Mouse (Mus musculus): ENCODE measurements around the gene Ccna1.

Gene Ccna1

DNA sequence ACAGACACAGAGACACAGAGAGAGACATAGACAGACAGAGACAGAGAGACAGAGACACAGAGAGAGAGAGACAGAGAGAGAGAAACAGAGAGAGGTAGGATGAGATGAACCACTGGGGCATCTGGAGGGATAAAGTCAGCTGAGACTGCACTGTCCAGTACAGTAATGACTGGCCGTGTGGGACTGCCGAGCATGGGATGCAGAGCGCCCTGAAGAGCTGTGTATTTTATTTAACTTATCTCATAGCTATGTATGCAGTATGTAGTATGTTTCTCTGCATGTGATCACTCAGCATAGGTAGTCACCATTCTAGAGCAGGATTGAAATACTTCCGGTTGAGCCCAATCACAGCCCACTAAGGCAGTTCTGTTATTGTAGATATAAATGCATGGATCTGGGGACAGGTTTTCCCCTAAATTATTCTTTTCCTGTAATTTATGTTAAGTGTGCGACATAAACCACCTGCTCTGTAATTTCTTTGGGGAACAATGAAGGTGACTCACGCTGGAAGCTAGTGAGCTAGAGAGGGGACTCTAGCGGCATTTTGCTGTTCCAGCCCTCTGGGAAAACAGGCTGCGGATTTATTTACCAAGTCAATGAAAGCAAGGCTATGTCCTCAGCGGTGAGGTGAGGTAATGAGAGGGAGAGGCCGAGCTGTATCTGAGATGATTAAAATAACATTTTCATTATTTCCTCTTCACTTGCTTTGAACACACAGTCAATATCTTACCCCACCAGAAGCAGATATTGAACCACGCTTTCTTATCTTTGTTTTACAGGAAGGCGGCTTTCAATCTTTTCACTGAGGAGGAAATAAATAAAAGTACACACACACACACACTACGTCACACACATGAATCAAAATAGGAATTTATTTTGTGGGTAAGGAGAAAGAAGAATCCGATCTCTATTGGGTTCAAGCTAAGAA, 10.7 kb upstream of the Ccna1 start:
- DNase-seq (ENCODE audit: low spot score): no peak

DNA sequence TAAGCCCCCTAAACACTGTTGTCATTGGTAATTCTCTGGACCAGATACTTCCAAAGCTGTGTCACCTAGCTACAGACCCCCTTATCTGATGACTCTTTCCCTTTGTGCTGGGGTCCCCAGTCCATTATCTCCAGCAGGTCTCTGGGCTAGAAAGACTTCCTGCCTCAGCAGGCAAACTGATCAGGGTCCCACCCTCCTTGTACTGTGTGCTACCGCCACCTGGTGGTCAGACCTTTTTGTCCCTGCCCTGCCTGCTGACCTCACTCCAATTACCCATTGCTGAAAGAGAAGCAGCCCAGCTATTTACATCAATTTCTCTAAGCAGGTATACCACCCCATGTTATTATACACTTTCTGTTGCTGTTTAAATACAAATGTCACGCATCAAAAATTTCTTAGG, 9.1 kb upstream of the Ccna1 start:
- peak; percentile 54 for DNase-seq (ENCODE audit: low spot score)

DNA sequence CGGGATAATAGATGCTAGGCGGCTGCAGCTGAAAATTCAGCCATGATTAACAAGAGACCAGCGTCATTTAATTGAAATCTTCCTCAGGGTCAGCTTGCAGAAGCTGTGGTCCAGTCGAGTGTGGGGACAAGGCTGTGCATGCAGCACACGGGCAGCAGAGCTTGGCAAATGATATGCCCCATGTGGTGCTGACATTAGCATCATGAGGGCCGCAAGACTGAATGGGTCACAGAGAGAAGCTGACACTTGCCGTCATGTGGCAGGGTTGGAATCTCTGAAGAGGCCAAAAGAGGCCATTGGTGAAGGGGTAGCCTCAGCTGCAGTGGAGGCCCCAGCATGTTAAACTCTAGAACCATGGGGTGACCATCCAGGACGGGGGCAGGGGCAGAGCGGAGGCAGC, 7.4 kb upstream of the Ccna1 start:
- no peak for DNase-seq (ENCODE audit: low spot score)

DNA sequence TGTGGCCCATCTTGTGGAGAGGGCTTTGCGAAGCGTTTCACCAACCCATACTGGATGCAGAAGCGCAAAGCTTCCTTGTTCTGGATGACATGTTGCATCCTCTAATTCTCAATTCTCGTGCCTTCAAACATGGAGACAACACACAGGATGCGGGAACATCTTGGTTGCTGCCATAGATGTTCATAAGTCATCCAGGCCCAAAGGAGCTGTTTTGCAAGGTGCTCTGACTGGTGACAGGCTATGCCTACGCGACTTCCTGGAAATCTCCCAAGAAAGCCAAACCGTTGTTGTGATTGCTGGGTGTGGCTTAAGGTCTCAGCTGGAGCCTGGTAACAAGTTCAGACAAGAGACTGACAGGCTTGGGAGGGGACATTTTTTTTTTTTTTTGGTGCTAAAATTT, 1.1 kb upstream of the Ccna1 start:
- DNase-seq (ENCODE audit: low spot score): no peak

DNA sequence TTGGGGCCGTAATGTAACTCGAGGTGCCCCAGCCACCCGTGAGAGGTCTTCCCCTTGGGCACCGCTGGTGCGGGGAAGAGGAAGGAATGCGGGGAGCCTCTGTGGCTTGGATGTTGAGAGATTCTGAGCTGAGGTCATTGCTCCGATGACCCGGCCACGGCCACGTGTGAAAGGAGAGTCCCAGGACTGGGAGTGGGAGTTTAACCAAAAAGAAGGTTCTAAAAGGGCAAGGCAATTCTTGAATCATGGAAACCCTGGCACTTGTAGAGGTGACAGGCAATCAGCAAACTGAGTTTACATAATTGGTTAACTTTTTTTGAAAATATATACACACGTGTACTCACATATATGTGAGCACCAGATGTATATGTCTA, 433 bp upstream of the Ccna1 start:
- DNase-seq (ENCODE audit: low spot score): no peak

DNA sequence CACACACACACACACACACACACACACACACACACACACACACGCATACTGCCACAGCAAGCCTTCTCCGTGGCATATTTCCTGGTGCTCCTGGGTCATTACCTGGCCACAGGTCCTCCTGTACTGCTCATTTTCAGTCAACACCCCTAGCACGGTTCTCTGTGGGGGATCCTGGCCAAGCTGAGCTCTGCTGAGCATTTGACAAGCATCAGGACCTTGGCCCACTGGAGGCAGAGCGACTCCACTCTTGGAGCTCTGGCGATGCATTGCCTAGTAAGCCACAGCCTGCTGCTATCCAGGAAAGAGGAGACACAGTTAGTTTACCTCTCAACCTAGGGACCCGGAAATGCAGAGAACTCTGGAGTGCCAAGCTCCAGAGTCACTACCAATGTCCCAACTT, 1.1 kb downstream of the Ccna1 start:
- no peak for DNase-seq (ENCODE audit: low spot score)

DNA sequence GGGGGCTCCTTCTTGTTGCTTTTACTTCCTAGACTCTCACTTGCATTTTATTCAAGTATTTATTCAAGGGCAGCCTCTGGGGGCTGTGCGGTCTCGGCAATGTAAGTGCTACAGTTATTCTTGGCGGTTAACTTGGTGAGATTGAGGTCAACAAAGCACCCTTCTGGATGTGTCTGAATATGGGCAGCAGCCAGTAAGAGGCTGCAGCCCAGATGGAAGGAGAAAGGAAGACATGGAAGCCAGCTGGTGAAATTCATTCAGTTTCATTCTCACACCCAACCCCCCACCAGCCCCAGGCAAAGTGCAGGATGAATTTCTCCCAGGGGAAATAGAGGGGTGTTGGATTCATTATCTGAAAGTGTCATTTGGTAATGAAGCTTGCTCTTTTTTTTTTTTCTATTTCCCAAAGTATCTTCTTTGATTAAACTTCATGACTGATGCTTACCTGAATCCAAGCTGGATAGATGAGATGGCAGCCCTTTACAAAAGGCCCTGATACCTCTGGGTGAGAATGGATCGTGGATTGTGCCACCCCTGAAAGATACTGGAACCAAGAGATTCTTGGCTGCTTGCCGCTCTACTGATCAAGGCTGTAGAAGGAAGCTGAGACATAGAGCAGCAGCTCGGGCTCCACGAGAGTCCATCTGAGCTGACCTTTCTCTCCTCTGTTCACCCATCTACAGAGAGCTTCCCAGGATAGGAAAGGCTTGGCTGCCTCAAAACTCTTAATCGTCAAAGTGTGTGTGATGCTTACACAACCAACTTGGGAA, 10.5 kb downstream of the Ccna1 start:
- no peak for DNase-seq (ENCODE audit: low spot score)

DNA sequence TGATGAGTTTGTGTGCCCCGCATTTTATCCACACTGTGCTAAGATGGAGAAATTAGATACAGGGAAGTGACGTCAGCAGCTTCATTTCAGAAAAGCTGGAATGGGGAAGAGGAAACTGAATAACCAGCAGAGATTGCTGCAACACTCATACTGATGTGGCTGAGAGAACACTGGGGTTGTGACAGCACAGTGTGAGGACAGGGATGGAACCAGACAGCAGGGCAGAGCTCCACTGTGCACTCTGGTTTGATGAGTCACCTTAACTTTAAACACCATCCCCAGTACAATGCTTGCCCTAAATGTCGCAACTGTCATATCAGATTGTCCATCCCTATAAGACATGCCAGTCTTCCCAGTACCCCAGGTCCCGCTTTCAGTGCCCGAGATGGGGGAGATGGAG, 17.7 kb downstream of the Ccna1 start:
- DNase-seq (ENCODE audit: low spot score): no peak

DNA sequence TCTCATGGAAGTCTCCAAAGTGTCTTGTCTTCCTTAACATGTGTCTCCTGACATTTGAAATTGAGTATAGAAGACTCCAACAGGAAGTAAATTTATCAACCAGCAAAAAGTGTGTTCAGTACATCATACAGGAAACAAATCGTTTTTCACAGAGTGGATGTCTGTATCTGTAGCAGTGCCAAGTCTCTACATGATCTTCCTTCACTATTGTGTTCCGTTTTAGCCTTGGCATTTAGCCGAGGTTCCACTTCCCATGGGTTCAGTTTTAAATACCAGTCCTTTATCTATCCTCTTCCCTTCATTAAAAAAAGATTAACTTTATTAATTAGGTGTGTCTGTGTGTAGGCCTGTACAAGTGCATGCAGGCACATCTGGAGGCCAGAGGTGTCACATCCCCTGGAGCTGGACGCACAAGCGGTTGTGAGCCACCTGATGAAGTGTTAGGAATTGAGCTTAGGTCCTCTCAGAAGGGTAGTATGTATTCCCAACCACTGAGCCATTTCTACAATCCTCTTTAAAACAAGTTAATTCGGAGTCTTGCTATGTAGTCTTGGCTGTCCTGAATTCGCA, 27.9 kb downstream of the Ccna1 start:
- DNase-seq (ENCODE audit: low spot score): no peak

GRCm38 (mm10) chr3:55025502-55025901, 29.8 kb downstream of the Ccna1 start:
- no peak for DNase-seq (ENCODE audit: low spot score)

GRCm38 (mm10) chr3:55023347-55023746, 32.0 kb downstream of the Ccna1 start:
- no peak for DNase-seq (ENCODE audit: low spot score)

GRCm38 (mm10) chr3:55022247-55022646, 33.1 kb downstream of the Ccna1 start:
- no peak for DNase-seq (ENCODE audit: low spot score)

DNA sequence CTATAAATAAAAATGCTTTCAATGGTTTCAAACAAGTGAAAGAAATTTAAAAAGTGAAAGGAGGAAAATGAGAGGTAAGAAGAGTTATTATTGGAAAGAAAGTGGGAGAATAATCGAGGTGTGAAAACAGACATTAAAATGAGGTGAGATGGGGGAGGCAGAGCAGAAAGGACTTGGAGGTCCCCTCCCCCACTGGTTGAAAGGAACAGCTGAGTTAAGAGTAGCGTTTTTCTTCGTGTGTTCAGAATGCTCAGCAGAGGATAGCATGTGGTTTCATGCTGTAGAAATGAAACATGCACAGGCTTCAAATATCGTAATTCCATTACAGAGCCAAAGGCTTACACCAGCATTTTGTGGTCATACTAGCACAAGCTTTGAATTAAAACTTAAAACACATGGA, 42.8 kb downstream of the Ccna1 start:
- DNase-seq (ENCODE audit: low spot score): no peak

GRCm38 (mm10) chr3:55011681-55012080, 43.6 kb downstream of the Ccna1 start:
- DNase-seq (ENCODE audit: low spot score): peak; percentile 5

- DNase-seq (ENCODE audit: low spot score): no peak
These were observed 46.1 kb downstream of the Ccna1 start for GRCm38 (mm10) chr3:55008965-55009741.

DNA sequence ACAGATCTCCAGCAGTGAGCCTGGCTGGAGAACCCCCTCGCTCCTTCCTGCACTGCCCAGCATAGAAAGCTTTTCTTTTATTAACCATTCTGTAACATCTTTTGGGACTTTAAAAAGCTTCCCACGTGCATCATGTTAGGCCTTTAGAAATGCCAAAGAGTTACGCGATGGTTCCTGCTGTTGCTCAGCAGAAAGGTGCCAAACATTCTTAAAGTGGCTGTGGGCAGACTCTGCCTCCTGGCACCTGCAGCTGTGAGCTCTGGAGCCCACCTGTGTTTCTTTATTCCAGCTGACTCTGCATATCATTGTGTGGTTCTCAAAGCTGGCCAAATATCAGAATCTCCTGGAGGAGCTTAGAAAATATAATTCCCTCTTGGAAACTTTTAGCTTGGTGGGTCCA, 51.3 kb downstream of the Ccna1 start:
- DNase-seq (ENCODE audit: low spot score): no peak

DNA sequence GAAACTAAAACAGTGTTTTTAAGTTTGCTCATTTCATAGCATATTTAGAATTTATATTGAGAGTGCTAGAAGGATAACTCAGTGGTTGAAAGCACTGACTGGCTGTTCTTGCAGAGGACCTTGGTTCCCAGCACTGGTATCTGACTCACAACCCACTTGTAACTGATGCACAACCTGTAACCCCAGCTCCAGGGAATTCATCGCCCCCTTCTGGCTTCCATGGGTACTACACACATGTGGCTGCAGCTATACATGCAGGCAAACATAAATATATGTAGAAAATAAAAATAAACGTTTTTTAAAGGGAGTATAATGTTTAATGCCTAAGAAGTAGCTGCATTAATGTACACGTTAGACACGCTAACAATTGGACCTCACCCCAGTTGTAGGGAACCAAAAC, 53.6 kb downstream of the Ccna1 start:
- no peak for DNase-seq (ENCODE audit: low spot score)

Measured in ovary, postnatal 36 days (tissue).